Mouse (Mus musculus) left cerebral cortex, adult 6 months (tissue): ENCODE measurements around the gene Nudt22. TPM values are rescaled to one million over a fixed set of nuclear protein-coding genes. Genes with fewer than 3 reads are reported as not detected.

Experiments used
- long read RNA-seq, 2 experiments: library from polyadenylated mRNA; unstranded; transcript quantifications; one replicate each; pipeline ENCODE4 v2.0.0; 2019 to 2020
- polyA plus RNA-seq: library from polyadenylated mRNA; unstranded; fragments of <200 nt; fragmentation: Nextera tagmentation; gene quantifications from 2 replicates; pipeline ENCODE4 v1.2.3, GENCODE M21; 2021

Gene Nudt22
- polyA plus RNA-seq: 15.8 and 19.0 TPM in 2 replicates
- long read RNA-seq, experiment 1, transcript Nudt22-201 (6 exons, 1,000 nt): major isoform, 14 of 18 reads
- long read RNA-seq, experiment 1, partial matches to known transcripts: 0 of 18 reads
- long read RNA-seq, experiment 1, other reads (novel, unspliced or antisense): 4 of 18 reads
- long read RNA-seq, experiment 2, transcript Nudt22-201 (6 exons, 1,000 nt): major isoform, 18 of 22 reads
- long read RNA-seq, experiment 2, partial matches to known transcripts: 0 of 22 reads
- long read RNA-seq, experiment 2, other reads (novel, unspliced or antisense): 4 of 22 reads

DNA sequence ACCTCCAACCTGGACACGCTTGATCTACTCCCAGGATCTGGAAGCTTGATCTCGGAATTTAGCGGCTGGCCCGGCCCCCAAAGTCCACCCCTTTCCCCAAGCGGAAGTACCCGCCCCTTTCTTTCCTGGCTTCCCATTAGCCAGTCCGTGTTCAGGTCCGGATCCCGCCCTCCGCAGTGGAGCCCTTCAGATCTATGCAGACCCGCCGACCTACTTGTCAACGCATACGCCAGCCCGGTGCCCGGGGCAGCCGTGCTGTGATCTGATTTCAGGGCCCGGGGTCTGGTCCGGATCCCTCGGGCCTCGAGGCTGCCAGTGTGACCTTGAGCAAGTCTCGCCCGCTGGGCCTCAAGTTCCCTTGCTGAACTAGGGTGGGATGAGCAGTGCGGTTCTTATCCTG lies at the start of gene Nudt22, which contains the start of gene Trpt1:
Nudt22 (minus strand) TSS at position 112 of the 400 bp plus-strand sequence.
Trpt1 (plus strand) TSS at position 126 of the 400 bp plus-strand sequence.

DNA sequence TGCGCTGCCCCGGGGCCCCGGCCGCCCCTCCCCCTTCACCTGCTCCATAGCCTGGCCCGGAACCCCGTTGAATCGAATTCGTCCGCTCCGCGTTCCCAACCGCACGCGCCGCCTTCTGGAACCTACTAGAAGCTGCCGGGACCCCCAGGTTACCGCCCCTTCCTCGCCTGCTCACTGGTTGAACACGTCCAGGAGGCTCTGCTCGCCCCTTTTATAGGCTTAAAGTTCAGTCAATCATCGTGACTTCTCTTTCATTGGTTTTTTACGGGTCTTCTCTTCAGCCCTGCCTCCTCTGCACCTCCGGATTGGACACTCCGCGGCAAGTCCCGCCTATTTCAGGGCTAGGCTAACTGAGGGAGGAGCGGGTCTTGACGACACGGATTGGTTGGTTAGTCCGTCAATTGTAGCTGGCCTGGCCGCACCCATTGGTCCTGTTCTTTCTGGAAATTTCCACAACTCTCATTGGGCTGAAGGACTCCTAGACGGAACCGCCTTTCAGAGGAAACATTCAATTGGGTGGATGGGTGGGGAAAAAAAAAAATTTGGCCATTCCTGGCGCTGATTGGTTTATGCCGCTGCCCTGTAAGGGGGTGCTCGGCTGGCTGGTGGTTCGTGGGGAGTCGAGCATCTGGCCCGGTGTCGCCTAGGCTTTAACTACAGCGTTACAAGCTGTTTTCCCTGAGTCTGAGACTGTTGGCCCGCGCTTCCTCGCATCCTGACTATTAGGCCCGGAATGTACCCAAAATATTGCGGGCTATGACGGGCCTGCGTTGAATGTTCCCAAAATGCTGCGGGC lies 44.1 kb upstream of the Nudt22 start, which contains the start of gene Stip1:
Stip1 (minus strand) TSS at position 127 of the 796 bp plus-strand sequence.

GRCm38 (mm10) chr19:7019191-7019590 lies 23.3 kb upstream of the Nudt22 start, which contains the start of gene Fermt3:
Gene Fermt3 (minus strand): TSS chr19:7019469.

GRCm38 (mm10) chr19:6992011-6992858 lies 3.7 kb downstream of the Nudt22 start, which contains the start of gene Dnajc4:
Gene Dnajc4 (minus strand): TSS chr19:6992572.

DNA sequence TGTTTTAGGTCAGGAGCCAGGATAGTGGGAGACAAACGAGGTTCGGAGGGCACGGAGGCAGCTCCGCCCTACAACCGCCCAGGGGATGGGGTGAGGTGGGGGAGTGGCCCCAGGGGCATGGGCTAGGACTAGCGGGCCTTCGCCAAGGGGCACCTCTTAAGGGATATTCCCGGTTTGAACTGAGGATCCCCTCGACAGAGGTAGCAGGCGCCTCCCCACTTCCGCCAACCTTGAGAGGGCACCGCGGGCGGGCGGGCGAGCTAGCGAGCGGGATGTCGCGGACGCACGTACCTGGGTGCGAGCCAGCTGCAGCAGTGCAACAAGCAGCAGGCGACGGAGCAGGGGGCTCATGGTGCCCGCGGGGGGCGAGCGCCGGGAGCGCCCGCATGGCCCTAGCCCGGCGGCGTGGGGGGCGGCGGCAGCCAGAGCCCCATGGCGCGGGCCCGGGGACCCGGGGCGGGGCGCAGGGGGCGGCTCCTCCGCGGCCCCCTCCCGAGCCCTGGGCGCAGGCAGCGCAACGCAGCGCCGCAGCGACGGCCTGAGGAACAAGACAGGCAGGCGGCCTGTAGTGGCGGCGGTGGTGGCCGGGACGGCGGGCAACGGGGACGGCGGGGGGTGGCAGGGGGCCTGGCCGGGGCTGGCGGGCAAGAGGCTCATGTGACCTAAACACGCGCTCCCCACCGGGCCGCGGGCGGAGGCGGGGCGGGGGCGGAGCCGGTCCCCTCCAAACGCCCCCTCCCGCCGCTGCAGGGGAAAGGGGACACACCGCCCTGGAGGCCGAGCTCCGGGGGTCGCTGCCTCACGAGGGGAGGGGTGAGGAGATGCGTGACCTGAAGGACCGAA lies 8.6 kb downstream of the Nudt22 start, which contains the start of gene Vegfb:
Vegfb (minus strand) TSS at position 591 of the 843 bp plus-strand sequence.

DNA sequence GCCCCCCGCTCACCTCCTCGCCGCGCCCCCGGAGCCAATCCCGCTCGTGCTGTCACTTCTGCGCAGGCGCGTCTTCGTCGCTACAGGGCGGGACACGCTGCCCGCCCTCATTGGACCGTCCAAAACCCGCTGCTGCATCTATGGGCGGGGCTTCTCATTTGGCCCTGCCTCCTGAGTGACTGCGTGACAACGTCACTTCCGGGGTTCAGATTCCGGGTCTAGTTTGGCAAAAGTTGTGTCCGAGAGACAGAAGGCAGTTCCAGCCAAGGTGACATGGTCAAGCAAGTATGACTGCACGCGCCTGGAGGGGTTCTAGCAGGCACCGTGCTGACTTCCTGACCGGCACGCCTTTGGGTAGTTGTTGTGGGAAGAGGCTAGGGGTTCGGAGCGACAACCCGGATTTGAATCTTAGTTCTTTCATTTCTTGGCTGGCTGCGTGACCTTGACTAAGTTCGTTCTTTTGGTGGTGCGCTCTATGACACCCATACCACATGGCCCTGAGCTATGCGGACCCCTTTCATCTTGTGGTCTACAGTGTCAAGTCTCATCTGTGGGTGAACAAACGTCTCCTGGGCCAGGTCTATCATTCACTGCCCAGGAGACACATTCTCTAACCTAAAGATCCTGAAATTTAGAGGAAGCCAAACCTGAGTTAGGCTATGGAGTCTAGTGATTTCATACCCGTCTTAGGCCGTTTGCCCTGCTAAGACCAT lies 15.4 kb downstream of the Nudt22 start, which contains the start of gene Fkbp2:
Fkbp2 (minus strand) TSS at position 121 of the 713 bp plus-strand sequence.

DNA sequence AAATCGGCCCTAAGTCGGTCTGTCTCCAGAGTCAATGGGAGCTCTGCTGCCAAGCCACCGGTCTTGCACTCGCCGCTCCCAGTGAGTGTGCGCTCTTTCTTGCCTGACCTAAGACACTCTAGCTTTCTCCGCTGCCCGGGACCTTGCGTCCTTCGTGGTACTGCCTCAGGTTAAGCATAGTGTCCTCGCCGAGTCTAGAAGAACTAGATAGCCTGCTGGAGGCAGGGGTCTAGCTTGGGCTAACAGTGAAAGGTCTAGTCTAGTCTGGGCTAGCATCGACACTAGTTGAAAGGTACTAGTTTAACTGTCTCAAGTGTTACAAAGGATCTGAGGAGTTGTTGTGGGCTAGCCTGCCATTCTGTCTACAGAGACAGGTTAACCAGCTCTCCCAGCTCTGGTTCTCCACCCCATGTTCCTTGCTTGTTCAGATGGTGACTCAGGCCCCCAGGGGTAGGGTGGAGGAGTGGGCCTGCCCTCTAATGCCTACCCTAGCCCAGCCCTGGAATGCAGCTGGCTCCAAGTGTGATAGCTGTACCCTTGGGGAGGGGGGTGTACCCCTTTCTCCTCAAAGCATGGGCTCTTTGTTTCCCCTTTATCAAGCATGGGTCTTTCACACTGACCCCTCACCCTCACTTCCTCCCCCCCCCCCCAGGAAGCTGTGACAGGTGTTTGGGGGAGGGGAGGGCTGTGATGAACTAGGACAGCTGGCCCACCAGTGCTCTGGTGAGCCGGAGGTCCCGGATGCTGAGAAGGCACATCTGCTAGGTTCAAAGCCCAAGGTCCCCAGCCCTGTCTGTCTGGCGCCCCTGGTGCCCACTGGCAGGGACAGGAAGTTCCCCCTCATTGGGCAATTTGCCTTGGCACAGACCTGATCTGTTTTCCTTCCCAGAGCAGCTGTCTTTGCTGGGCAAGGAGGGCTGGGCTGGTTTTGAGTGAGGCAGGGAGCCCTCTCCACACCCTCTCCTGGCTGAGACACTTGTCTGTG lies 20.1 kb downstream of the Nudt22 start, which contains the start of gene Plcb3:
Plcb3 (minus strand) TSS at position 934 of the 985 bp plus-strand sequence.

DNA sequence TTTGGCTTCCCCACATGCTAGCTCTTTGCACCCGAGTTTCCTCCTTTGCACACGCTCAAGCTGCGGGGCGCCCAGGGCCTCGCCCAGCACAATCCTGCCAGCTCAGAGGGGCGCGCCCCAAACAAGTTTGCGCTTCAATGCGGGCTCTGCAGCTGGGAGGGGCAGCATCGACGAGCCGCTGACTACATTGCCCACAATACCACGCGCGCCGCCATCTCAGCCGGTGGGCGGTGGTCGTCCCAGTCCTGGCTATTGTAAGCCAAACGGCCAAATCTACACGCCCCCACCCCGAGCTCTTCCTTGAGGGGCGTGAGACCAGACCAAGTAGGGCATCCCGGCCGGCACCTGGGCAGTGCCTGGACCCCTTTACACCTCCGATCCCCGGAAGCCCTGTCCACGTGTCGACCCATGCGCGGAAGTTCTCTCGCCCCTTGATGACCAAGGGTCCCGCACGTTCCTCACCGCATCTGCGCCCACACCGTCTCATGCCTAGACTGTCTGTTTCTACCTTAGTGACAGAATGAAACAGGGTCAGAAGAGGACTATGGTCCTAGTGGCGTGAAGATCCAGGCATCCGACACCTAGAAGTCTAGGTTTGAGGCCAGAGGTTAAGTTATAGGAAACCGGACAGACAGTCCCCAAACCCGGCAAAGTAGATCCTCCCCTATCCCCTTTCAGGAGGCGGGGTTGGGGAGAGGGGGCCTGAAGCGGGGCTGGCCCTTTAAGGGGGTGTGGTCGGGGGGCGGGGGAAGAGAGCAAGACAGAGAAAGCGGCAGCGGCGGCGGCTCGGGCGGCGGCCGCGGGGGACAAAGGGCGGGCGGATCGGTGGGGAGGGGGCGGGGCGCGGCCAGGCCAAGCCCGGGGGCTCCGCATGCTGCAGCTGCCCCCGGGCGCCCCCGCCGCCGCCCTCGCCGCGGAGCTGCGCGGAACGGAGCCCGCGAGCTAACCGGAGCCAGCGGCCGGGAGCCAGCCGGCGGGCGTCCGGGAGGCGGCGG lies 21.4 kb downstream of the Nudt22 start, which contains the start of gene Ppp1r14b:
Ppp1r14b (plus strand) TSS at position 758 of the 995 bp plus-strand sequence.

Other genes starting within 250 kb of the Nudt22 start
- 29.2 and 33.4 TPM in 2 replicates for gene Rps6ka4, start 155.5 kb downstream of the Nudt22 start, polyA plus RNA-seq
- gene Ccdc88b, start 137.9 kb downstream of the Nudt22 start, polyA plus RNA-seq: 0.15 and 0.80 TPM in 2 replicates
- gene Trmt112, start 86.4 kb downstream of the Nudt22 start, polyA plus RNA-seq: 130 and 131 TPM in 2 replicates
- gene Prdx5, start 86.0 kb downstream of the Nudt22 start, polyA plus RNA-seq: 727 and 767 TPM in 2 replicates
- 4.4 and 13.7 TPM in 2 replicates for gene Esrra, start 74.3 kb downstream of the Nudt22 start, polyA plus RNA-seq
- gene Catsperz, start 70.7 kb downstream of the Nudt22 start, polyA plus RNA-seq: 7.9 and 8.4 TPM in 2 replicates
- 22.0 and 22.1 TPM in 2 replicates for gene Kcnk4, start 61.6 kb downstream of the Nudt22 start, polyA plus RNA-seq
- 53.8 and 57.4 TPM in 2 replicates for gene Bad, start 54.3 kb downstream of the Nudt22 start, polyA plus RNA-seq
- gene Gpr137, start 53.6 kb downstream of the Nudt22 start, polyA plus RNA-seq: 24.4 and 24.9 TPM in 2 replicates
- 13.6 and 46.9 TPM in 2 replicates for gene Ppp1r14b, start 21.1 kb downstream of the Nudt22 start, polyA plus RNA-seq
- gene Plcb3, start 19.6 kb downstream of the Nudt22 start, polyA plus RNA-seq: 8.0 and 8.2 TPM in 2 replicates
- gene Fkbp2, start 15.6 kb downstream of the Nudt22 start, polyA plus RNA-seq: 326 and 333 TPM in 2 replicates
- gene Vegfb, start 8.5 kb downstream of the Nudt22 start, polyA plus RNA-seq: 77.5 and 150 TPM in 2 replicates
- gene Dnajc4, start 3.5 kb downstream of the Nudt22 start, polyA plus RNA-seq: 24.3 and 28.0 TPM in 2 replicates
- gene Trpt1, start within 50 bp of the Nudt22 start, polyA plus RNA-seq: 22.6 and 27.5 TPM in 2 replicates
- gene Fermt3, start 23.4 kb upstream of the Nudt22 start, polyA plus RNA-seq: 2.9 and 4.8 TPM in 2 replicates
- gene Stip1, start 43.9 kb upstream of the Nudt22 start, polyA plus RNA-seq: 109 and 125 TPM in 2 replicates
- gene Macrod1, start 60.7 kb upstream of the Nudt22 start, polyA plus RNA-seq: 1.6 and 22.1 TPM in 2 replicates
- 5.4 and 6.6 TPM in 2 replicates for gene Flrt1, start 109.6 kb upstream of the Nudt22 start, polyA plus RNA-seq
- gene Otub1, start 210.2 kb upstream of the Nudt22 start, polyA plus RNA-seq: 674 and 694 TPM in 2 replicates
- 7,187 and 8,116 TPM in 2 replicates for gene Cox8a, start 221.5 kb upstream of the Nudt22 start, polyA plus RNA-seq
- 9.4 and 11.2 TPM in 2 replicates for gene Naa40, start 245.1 kb upstream of the Nudt22 start, polyA plus RNA-seq